Mouse (Mus musculus): ENCODE data around the gene Pold4. TPM values are rescaled to one million over a fixed set of nuclear protein-coding genes. Genes with fewer than 3 reads are reported as not detected.

The Pold4 gene
- polyA plus RNA-seq, 1 experiment from 2014 or later: 25.5 TPM

Small RNA genes within 50 kb of the gene (microRNA-seq; reads per million reads assigned to microRNA genes)
- gene Gm26115 (not detected), gene Mir6985 (not detected)

Other genes with a start within 250 kb of the Pold4 start
- 7.8 and 8.8 TPM in 2 replicates for gene Acy3, start 245.3 kb upstream of the Pold4 start, polyA plus RNA-seq (2014; fragmentation: Nextera tagmentation; extraction: Ambion mirVana)
- not detected in 2 replicates for gene Tbx10, start 239.1 kb upstream of the Pold4 start, polyA plus RNA-seq (2014; fragmentation: Nextera tagmentation; extraction: Ambion mirVana)
- gene Nudt8, start 231.3 kb upstream of the Pold4 start, polyA plus RNA-seq (2014; fragmentation: Nextera tagmentation; extraction: Ambion mirVana): 30.9 and 42.2 TPM in 2 replicates
- 3.3 TPM in 2 replicates for gene Gm49405, start 231.3 kb upstream of the Pold4 start, polyA plus RNA-seq (2014; fragmentation: Nextera tagmentation; extraction: Ambion mirVana)
- gene Doc2g, start 228.6 kb upstream of the Pold4 start, polyA plus RNA-seq (2014; fragmentation: Nextera tagmentation; extraction: Ambion mirVana): 4.5 TPM in 2 replicates
- gene Ndufv1, start 219.1 kb upstream of the Pold4 start, polyA plus RNA-seq (2014; fragmentation: Nextera tagmentation; extraction: Ambion mirVana): 195 and 205 TPM in 2 replicates
- gene Gstp1, start 193.9 kb upstream of the Pold4 start, polyA plus RNA-seq (2014; fragmentation: Nextera tagmentation; extraction: Ambion mirVana): 635 and 672 TPM in 2 replicates
- gene Gstp2, start 185.9 kb upstream of the Pold4 start, polyA plus RNA-seq (2014; fragmentation: Nextera tagmentation; extraction: Ambion mirVana): 10.4 and 18.0 TPM in 2 replicates
- gene Gstp3, start 172.3 kb upstream of the Pold4 start, polyA plus RNA-seq (2014; fragmentation: Nextera tagmentation; extraction: Ambion mirVana): not detected in 2 replicates
- not detected in 2 replicates for gene Cabp2, start 150.3 kb upstream of the Pold4 start, polyA plus RNA-seq (2014; fragmentation: Nextera tagmentation; extraction: Ambion mirVana)
- 74.1 and 91.0 TPM in 2 replicates for gene Cdk2ap2, start 134.7 kb upstream of the Pold4 start, polyA plus RNA-seq (2014; fragmentation: Nextera tagmentation; extraction: Ambion mirVana)
- gene Pitpnm1, start 131.9 kb upstream of the Pold4 start, polyA plus RNA-seq (2014; fragmentation: Nextera tagmentation; extraction: Ambion mirVana): 9.2 and 10.8 TPM in 2 replicates
- gene Aip, start 106.0 kb upstream of the Pold4 start, polyA plus RNA-seq (2014; fragmentation: Nextera tagmentation; extraction: Ambion mirVana): 95.3 and 101 TPM in 2 replicates
- not detected in 2 replicates for gene Gpr152, start 92.1 kb upstream of the Pold4 start, polyA plus RNA-seq (2014; fragmentation: Nextera tagmentation; extraction: Ambion mirVana)
- gene Cabp4, start 87.9 kb upstream of the Pold4 start, polyA plus RNA-seq (2014; fragmentation: Nextera tagmentation; extraction: Ambion mirVana): not detected in 2 replicates
- 149 and 152 TPM in 2 replicates for gene Coro1b, start 83.3 kb upstream of the Pold4 start, polyA plus RNA-seq (2014; fragmentation: Nextera tagmentation; extraction: Ambion mirVana)
- 1.9 and 2.6 TPM in 2 replicates for gene Ptprcap, start 78.3 kb upstream of the Pold4 start, polyA plus RNA-seq (2014; fragmentation: Nextera tagmentation; extraction: Ambion mirVana)
- gene Rps6kb2, start 68.5 kb upstream of the Pold4 start, polyA plus RNA-seq (2014; fragmentation: Nextera tagmentation; extraction: Ambion mirVana): 35.8 and 38.9 TPM in 2 replicates
- gene Carns1, start 56.4 kb upstream of the Pold4 start, polyA plus RNA-seq (2014; fragmentation: Nextera tagmentation; extraction: Ambion mirVana): 0.90 and 1.3 TPM in 2 replicates
- 1.5 and 2.5 TPM in 2 replicates for gene Tbc1d10c, start 40.6 kb upstream of the Pold4 start, polyA plus RNA-seq (2014; fragmentation: Nextera tagmentation; extraction: Ambion mirVana)
- 759 and 780 TPM in 2 replicates for gene Ppp1ca, start 39.8 kb upstream of the Pold4 start, polyA plus RNA-seq (2014; fragmentation: Nextera tagmentation; extraction: Ambion mirVana)
- gene Rad9a, start 30.2 kb upstream of the Pold4 start, polyA plus RNA-seq (2014; fragmentation: Nextera tagmentation; extraction: Ambion mirVana): 33.3 and 33.5 TPM in 2 replicates
- 7.3 and 8.3 TPM in 2 replicates for gene Clcf1, start 17.7 kb upstream of the Pold4 start, polyA plus RNA-seq (2014; fragmentation: Nextera tagmentation; extraction: Ambion mirVana)
- gene AC109138.7, start 17.5 kb upstream of the Pold4 start, polyA plus RNA-seq (2014; fragmentation: Nextera tagmentation; extraction: Ambion mirVana): not detected in 2 replicates
- 26.5 and 27.9 TPM in 2 replicates for gene Ssh3, start 37.3 kb downstream of the Pold4 start, polyA plus RNA-seq (2014; fragmentation: Nextera tagmentation; extraction: Ambion mirVana)
- gene Ankrd13d, start 51.2 kb downstream of the Pold4 start, polyA plus RNA-seq (2014; fragmentation: Nextera tagmentation; extraction: Ambion mirVana): 10.4 and 13.0 TPM in 2 replicates
- 18.1 and 18.7 TPM in 2 replicates for gene Grk2, start 74.3 kb downstream of the Pold4 start, polyA plus RNA-seq (2014; fragmentation: Nextera tagmentation; extraction: Ambion mirVana)
- 56.4 and 58.2 TPM in 2 replicates for gene Kdm2a, start 166.4 kb downstream of the Pold4 start, polyA plus RNA-seq (2014; fragmentation: Nextera tagmentation; extraction: Ambion mirVana)
- gene Rhod, start 207.5 kb downstream of the Pold4 start, polyA plus RNA-seq (2014; fragmentation: Nextera tagmentation; extraction: Ambion mirVana): 29.1 and 43.7 TPM in 2 replicates
- gene Syt12, start 245.5 kb downstream of the Pold4 start, polyA plus RNA-seq (2014; fragmentation: Nextera tagmentation; extraction: Ambion mirVana): 0.41 and 0.50 TPM in 2 replicates

All from stomach, embryonic 14.5 days (tissue).